Comparison of ENCODE assay signal across 22 mouse cellular contexts in the genomic region with DNA sequence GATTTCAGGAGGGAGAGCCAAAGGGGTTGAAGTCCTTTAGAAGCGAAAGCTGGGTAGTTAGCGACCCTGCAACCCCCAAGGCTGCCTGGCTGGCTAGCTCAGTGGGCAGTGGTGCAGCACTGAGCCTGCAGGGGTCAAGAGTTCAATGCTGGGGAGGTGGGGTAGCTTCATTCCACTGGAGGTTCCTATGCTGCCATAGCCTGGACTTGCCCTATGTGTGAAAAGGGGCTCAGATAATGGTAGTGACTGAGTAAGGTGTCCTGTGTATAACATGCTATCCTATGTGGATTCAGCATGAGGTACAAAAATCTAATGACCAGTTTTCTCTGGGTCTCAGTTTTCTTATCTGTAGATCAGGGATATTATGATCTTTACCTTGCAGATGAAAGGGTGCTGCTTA.
DNase-seq lines count a peak whose midpoint lies in the region; ATAC-seq lines count a peak whose summit lies in the region.
"Had no signal": no experiment of that assay in that cellular context is flagged by ENCODE, and none has a peak within 500 bp of the region (broad histone marks: within the 10 kb centered on the region; RNA-seq: fewer than 3 reads in every experiment).

No protein-coding gene starts in this region.

- H3K9ac ChIP-seq in kidney, embryonic 14.5 days (ENCODE audit: low read depth, low read length), result no peak overlapping the region
- no peak overlapping the region for H3K9ac ChIP-seq in embryonic facial prominence, embryonic 15.5 days
- no peak overlapping the region for H3K9ac ChIP-seq in limb, embryonic 15.5 days
- H3K9ac ChIP-seq: hindbrain, embryonic 14.5 days; kidney, embryonic 15.5 days; liver, embryonic 14.5 days; lung, embryonic 14.5 days had no signal

- H3K4me2 ChIP-seq in kidney, embryonic 14.5 days (replicated peaks; ENCODE audit: low read depth, low read length), result no peak overlapping the region
- 0 out of 2 replicates have a peak overlapping the region, but pooled peaks have one; percentile 6 for H3K4me2 ChIP-seq in embryonic facial prominence, embryonic 15.5 days (replicated peaks)
- no peak overlapping the region for H3K4me2 ChIP-seq in limb, embryonic 15.5 days
- H3K4me2 ChIP-seq: hindbrain, embryonic 14.5 days; kidney, embryonic 15.5 days had no signal

- H3K9me3 ChIP-seq in kidney, embryonic 14.5 days (ENCODE audit: control insufficient read depth, low read length), result no peaks in the 10 kb centered on the region
- no peaks in the 10 kb centered on the region for H3K9me3 ChIP-seq in embryonic facial prominence, embryonic 15.5 days (replicated peaks)
- H3K9me3 ChIP-seq in limb, embryonic 15.5 days, result no peaks in the 10 kb centered on the region
- H3K9me3 ChIP-seq: kidney, embryonic 15.5 days had no signal

- WGBS in kidney, embryonic 14.5 days, result 59% methylated on average over 2 of the region's 2 CpGs
- WGBS in embryonic facial prominence, embryonic 15.5 days, result 40% methylated on average over 2 of the region's 2 CpGs
- 36% methylated on average over 2 of the region's 2 CpGs for WGBS in limb, embryonic 15.5 days

- no peaks in the 10 kb centered on the region for H3K36me3 ChIP-seq in kidney, embryonic 14.5 days (ENCODE audit: control insufficient read depth, insufficient read depth, low read length)
- H3K36me3 ChIP-seq in embryonic facial prominence, embryonic 15.5 days, result no peaks in the 10 kb centered on the region
- no peaks in the 10 kb centered on the region for H3K36me3 ChIP-seq in limb, embryonic 15.5 days
- H3K36me3 ChIP-seq: kidney, embryonic 15.5 days had no signal

- 0 out of 2 replicates have a peak, but pooled peaks have one; percentile 62 for ATAC-seq in kidney, embryonic 14.5 days (ENCODE audit: low FRiP score, low TSS enrichment)
- no peak for ATAC-seq in embryonic facial prominence, embryonic 15.5 days (ENCODE audit: insufficient number of reproducible peaks, low FRiP score, low TSS enrichment, low read depth)
- no peak for ATAC-seq in limb, embryonic 15.5 days (ENCODE audit: insufficient number of reproducible peaks, low FRiP score, low TSS enrichment, low read depth)
- ATAC-seq: intestine, embryonic 16.5 days had no signal

- no peaks in the 10 kb centered on the region for H3K27me3 ChIP-seq in kidney, embryonic 14.5 days (ENCODE audit: control insufficient read depth, insufficient read depth, low read length)
- no peaks in the 10 kb centered on the region for H3K27me3 ChIP-seq in embryonic facial prominence, embryonic 15.5 days
- H3K27me3 ChIP-seq in limb, embryonic 15.5 days, result no peaks in the 10 kb centered on the region
- H3K27me3 ChIP-seq: kidney, embryonic 15.5 days had no signal

- H3K4me3 ChIP-seq in kidney, embryonic 14.5 days (ENCODE audit: low read length), result no peak overlapping the region
- H3K4me3 ChIP-seq in embryonic facial prominence, embryonic 15.5 days (replicated peaks), result no peak overlapping the region
- no peak overlapping the region for H3K4me3 ChIP-seq in limb, embryonic 15.5 days
- H3K4me3 ChIP-seq: kidney, embryonic 15.5 days had no signal

- peaks cover 19% of the 10 kb centered on the region for H3K4me1 ChIP-seq in kidney, embryonic 14.5 days (ENCODE audit: control insufficient read depth, insufficient read depth, low read length)
- peaks cover 24% of the 10 kb centered on the region for H3K4me1 ChIP-seq in embryonic facial prominence, embryonic 15.5 days
- H3K4me1 ChIP-seq in limb, embryonic 15.5 days, result peaks cover 30% of the 10 kb centered on the region

- DNase-seq in kidney, adult 11 months, result no peak
- DNase-seq in adrenal gland, adult 18-20 months (ENCODE audit: low spot score in 2 of 2), result no peak
- no peak for DNase-seq in layer of hippocampus, postnatal 36 days
- DNase-seq in heart, adult 8-10 months (ENCODE audit: low spot score), result no peak
- DNase-seq: adrenal gland, postnatal 36 days; cerebellum, postnatal 10 days; gastrocnemius, postnatal 36 days; heart, postnatal 4 days; left cerebral cortex, postnatal 4 days; lung, embryonic 14.5 days; lung, postnatal 4 days; midbrain, embryonic 14.5 days; retina, postnatal 1 day; right cerebral cortex, postnatal 25 days; thymus, adult 2 months had no signal

- no peak overlapping the region for H3K27ac ChIP-seq in kidney, embryonic 14.5 days (ENCODE audit: low read depth, low read length)
- no peak overlapping the region; the same call in 1 of the 2 replicates for H3K27ac ChIP-seq in embryonic facial prominence, embryonic 15.5 days (replicated peaks)
- peak overlapping the region; percentile 81 for H3K27ac ChIP-seq in limb, embryonic 15.5 days
- H3K27ac ChIP-seq: hindbrain, embryonic 14.5 days; kidney, embryonic 15.5 days; liver, embryonic 14.5 days had no signal
